Mouse (Mus musculus) forebrain, embryonic 13.5 days (tissue): Measurements from ENCODE around the gene Bcas3. TPM values are rescaled to one million over a fixed set of nuclear protein-coding genes. Genes with fewer than 3 reads are reported as not detected.

Source experiments
- ATAC-seq: fragments of 200-750 bp; cut with Nextera tagmentation; 2 replicates; pipeline ENCODE4 v1.8.0; 2017
- H3K27ac ChIP-seq: fragments of 300-500 bp; sonication (generic); 2 replicates; pipeline ENCODE4 v1.5.1; 2015; ENCODE audit warnings: inconsistent platforms, mild to moderate bottlenecking, moderate library complexity
- H3K27me3 ChIP-seq: fragments of 300-500 bp; sonication (generic); 2 replicates; pipeline ENCODE4 v1.6.1; 2015; ENCODE audit warnings: mild to moderate bottlenecking, inconsistent platforms
- H3K36me3 ChIP-seq: fragments of 300-500 bp; sonication (generic); 2 replicates; pipeline ENCODE4 v1.6.1; 2015; ENCODE audit warnings: mild to moderate bottlenecking, inconsistent platforms; ENCODE audit not compliant: poor library complexity, severe bottlenecking
- H3K4me1 ChIP-seq: fragments of 300-500 bp; sonication (generic); 2 replicates; pipeline ENCODE4 v1.6.1; 2015; ENCODE audit warnings: inconsistent platforms
- H3K4me2 ChIP-seq: fragments of 300-500 bp; sonication (generic); 2 replicates; pipeline ENCODE4 v1.6.1; 2015; ENCODE audit warnings: inconsistent platforms, mild to moderate bottlenecking, moderate library complexity
- H3K4me3 ChIP-seq: fragments of 300-500 bp; sonication (generic); 2 replicates; pipeline ENCODE4 v1.5.1; 2015; ENCODE audit warnings: mild to moderate bottlenecking, inconsistent platforms
- H3K9ac ChIP-seq: fragments of 300-500 bp; sonication (generic); 2 replicates; pipeline ENCODE4 v1.6.1; 2015; ENCODE audit warnings: mild to moderate bottlenecking, inconsistent platforms
- H3K9me3 ChIP-seq: fragments of 300-500 bp; sonication (generic); replicated peaks from 2 replicates; pipeline ENCODE4 v1.6.1; 2016; ENCODE audit warnings: inconsistent platforms
- WGBS: fragments of 180-500 bp; shearing (Covaris S2); methylation state at CpG from one replicate; pipeline ENCODE4 v1.1.7; 2015; 5-methylcytosine and 5-hydroxymethylcytosine counted together
- polyA plus RNA-seq: library from polyadenylated mRNA; unstranded; fragments of >200 nt; fragmentation: Nextera tagmentation; extraction: Ambion mirVana; gene quantifications from 2 replicates; pipeline ENCODE4 v1.2.1, GENCODE M21; 2015

Bcas3 gene
- polyA plus RNA-seq, 1 experiment from 2014 or later: 19.6 TPM

DNA sequence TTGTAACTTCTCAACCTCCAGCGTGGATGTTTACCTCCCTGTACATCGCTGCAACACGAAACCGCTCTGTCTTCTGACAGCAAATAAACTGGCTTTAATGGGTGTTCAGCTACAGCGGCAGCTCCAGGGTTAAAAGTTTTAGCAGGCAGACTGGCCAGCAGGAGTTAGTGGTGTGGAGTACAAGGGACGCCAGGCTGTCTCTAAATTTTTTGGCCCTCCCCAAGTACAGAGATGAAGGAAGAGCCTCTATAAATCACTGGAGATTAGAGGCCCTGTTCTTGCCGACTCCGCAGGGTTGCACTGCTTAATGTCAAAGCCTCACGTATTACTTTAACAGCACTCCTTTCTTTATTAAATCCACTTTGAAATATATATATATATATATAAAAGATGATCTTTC is 384.3 kb downstream of the Bcas3 start:
- Histone ChIP-seq H3K4me1 (peaks cover 36% of the 10 kb centered on the region), H3K4me3 (no peak overlapping the region), H3K36me3 (no peaks in the 10 kb centered on the region), H3K9me3 (no peaks in the 10 kb centered on the region), H3K27ac (no peak overlapping the region), H3K4me2 (no peak overlapping the region), H3K27me3 (peaks cover 88% of the 10 kb centered on the region), H3K9ac (no peak overlapping the region)
- no peak for ATAC-seq
- 43% methylated on average over 9 of the region's 9 CpGs for WGBS

DNA sequence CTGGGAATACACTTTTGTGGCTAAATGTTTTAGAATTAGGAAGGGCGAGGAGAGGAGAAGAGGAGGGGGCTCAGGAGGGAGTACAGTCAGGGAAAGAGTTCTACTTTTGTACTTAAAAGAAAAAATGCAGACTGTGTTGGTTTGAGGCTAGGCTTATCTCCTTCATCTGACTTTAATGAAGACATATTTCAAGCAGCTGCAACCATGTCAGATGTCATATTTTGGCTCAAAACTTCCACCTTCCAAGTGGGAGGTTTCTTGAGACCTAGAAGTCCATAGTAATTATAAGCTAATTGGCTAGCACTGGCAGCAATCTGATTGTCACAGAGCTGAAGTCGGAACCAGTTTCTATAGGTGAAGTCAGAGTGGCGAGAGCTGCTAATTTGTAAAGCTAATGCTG is 384.9 kb downstream of the Bcas3 start:
- H3K9me3 ChIP-seq: no peaks in the 10 kb centered on the region
- peaks cover 89% of the 10 kb centered on the region for H3K27me3 ChIP-seq
- WGBS: 11% methylated on average over 3 of the region's 3 CpGs

DNA sequence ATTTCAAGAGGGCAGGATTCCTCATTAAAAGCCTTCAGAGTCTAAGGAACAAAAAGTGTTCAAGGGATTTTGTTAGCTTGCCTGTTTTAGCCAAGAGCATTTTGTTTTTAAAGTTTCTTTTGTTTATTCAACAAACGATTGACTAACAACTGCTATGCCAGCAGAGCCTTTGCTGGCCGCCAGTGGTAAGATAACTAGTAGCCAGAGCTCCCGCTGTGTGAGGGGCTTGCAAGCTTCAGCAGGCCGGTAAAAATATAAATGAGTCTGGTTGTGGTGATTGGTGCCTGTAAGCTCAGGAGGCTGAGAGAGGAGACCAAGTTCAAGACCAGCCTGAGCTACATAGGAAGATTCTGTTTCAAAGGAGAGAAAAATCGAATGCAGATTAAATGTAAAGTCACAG is 385.6 kb downstream of the Bcas3 start:
- Histone ChIP-seq H3K9ac (no peak overlapping the region), H3K4me1 (peaks cover 36% of the 10 kb centered on the region), H3K9me3 (no peaks in the 10 kb centered on the region), H3K27ac (no peak overlapping the region), H3K36me3 (no peaks in the 10 kb centered on the region), H3K27me3 (peaks cover 87% of the 10 kb centered on the region), H3K4me2 (no peak overlapping the region), H3K4me3 (no peak overlapping the region)
- no peak for ATAC-seq
- WGBS: 14% methylated on average over 5 of the region's 5 CpGs

More for the DNA sequence above, 384.9 kb downstream of the Bcas3 start:
- Histone ChIP-seq H3K4me1 (peaks cover 36% of the 10 kb centered on the region), H3K4me2 (no peak overlapping the region), H3K36me3 (no peaks in the 10 kb centered on the region), H3K4me3 (no peak overlapping the region), H3K27ac (no peak overlapping the region), H3K9ac (no peak overlapping the region)
- ATAC-seq: no peak

DNA sequence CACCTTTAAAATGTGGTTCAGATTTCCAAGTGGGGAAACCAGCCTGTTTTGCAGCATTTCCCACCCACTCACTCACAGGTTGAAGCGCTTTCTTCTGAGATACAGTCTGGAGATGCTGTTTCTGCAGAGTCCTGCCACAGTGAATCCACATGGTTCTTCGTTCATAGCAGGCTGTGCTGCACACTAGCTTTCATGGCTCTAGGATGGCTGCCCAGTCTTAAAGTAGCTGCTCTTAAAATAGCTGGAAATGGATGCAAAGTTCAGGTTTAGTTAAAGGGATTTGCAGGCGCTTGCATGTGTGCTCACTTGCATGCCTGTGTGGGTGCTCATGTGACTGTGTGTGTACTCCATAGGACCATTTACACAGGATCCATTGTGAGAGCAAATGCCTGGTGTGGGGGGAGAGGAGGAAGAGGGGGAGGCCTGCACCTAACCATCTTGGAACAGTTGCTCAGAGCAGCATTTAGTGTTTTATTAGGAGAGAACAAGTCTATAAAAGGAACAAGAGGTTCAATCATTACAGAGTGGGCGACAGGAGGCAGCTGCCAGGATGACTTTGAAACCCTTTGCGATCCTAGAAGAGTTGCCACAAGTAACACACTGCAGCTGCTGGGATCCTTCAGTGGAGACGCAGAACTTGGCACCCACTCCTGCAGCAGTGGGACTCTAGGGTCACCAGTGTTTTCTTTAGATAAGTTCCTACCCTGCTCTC is 386.5 kb downstream of the Bcas3 start:
- no peak overlapping the region; the same call in 1 of the 2 replicates for H3K9ac ChIP-seq
- H3K9me3 ChIP-seq: no peaks in the 10 kb centered on the region
- H3K4me2 ChIP-seq: no peak overlapping the region
- H3K36me3 ChIP-seq: no peaks in the 10 kb centered on the region
- peaks cover 86% of the 10 kb centered on the region for H3K27me3 ChIP-seq
- H3K4me1 ChIP-seq: peaks cover 28% of the 10 kb centered on the region
- H3K27ac ChIP-seq: no peak overlapping the region
- no peak for ATAC-seq
- WGBS: 41% methylated on average over 6 of the region's 6 CpGs
- no peak overlapping the region for H3K4me3 ChIP-seq

DNA sequence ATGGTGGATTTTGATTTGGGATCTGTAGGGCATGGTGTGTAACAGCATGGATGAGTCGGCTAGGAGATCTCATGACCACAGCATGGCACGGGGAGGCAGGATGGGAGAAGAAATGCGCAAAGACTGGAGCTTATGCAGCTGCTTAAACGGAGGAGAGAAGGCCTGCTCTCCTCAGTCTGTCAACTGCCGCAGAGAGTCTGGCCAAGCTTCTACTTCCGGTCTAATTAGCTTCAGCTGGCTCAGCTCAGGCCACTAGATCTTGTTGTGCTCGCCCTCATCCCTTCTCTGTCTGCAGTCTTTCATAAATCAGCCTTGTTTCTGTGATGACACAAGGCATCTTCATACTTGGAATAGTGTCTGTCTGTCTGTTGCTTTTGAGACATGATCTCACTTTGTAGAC is 393.4 kb downstream of the Bcas3 start:
- peaks cover 26% of the 10 kb centered on the region for H3K27me3 ChIP-seq
- ATAC-seq: no peak

DNA sequence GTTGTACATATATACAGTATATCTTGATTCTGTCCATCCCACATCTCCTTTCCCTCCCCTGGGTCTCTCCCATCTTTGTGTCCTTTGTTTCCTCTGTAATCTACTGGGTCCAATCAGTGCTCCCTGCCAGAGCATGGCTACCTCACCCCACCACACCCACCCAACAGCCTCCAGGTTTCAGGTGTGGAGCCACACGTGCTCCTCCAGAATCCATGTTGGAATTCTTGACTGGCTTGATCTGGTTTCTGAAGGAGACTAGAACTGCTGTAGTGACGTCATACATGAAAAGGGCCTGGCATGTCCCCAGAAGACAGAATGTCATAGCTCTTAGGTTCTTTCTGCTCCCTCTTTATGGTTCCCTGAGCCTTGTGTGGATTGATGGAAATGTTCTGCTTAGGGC is 395.9 kb downstream of the Bcas3 start:
- Histone ChIP-seq H3K4me3 (no peak overlapping the region), H3K4me2 (no peak overlapping the region), H3K27me3 (peaks cover 4% of the 10 kb centered on the region; the same call in 1 of the 2 replicates), H3K9me3 (no peaks in the 10 kb centered on the region), H3K4me1 (no peaks in the 10 kb centered on the region), H3K9ac (no peak overlapping the region), H3K27ac (no peak overlapping the region), H3K36me3 (no peaks in the 10 kb centered on the region)
- 84% methylated on average over 2 of the region's 2 CpGs for WGBS
- no peak for ATAC-seq

More for the DNA sequence above, 393.4 kb downstream of the Bcas3 start:
- WGBS: 79% methylated on average over 7 of the region's 7 CpGs
- Histone ChIP-seq H3K9ac (no peak overlapping the region), H3K9me3 (no peaks in the 10 kb centered on the region), H3K4me2 (no peak overlapping the region), H3K36me3 (no peaks in the 10 kb centered on the region), H3K4me3 (no peak overlapping the region), H3K27ac (no peak overlapping the region), H3K4me1 (no peaks in the 10 kb centered on the region)

DNA sequence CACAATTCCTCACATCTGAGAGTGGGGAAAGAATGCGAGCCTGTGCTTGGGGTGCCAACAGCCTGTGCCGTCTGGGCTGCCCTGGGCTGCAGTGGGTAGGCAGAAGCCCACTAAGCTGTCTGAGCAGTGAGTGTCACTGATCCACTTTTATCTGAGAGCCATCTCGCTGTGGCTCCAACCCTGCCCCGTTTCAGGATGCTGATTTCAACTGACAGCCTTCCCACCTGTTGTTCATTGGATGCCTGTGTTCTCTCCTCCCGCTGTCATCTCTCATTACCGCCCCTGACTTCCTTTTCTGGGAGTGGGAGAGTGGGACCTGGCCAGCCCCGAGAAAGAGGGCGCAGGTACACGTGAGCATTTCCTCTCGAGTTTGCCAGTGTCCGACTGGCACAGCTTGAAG is 398.2 kb downstream of the Bcas3 start:
- Histone ChIP-seq H3K4me2 (no peak overlapping the region), H3K27me3 (0 out of 2 replicates have a peak, but pooled peaks cover 3% of the 10 kb centered on the region), H3K36me3 (no peaks in the 10 kb centered on the region), H3K27ac (no peak overlapping the region), H3K4me3 (no peak overlapping the region), H3K4me1 (peaks cover 3% of the 10 kb centered on the region; the same call in 1 of the 2 replicates), H3K9ac (no peak overlapping the region), H3K9me3 (no peaks in the 10 kb centered on the region)
- 70% methylated on average over 11 of the region's 11 CpGs for WGBS
- ATAC-seq: no peak

DNA sequence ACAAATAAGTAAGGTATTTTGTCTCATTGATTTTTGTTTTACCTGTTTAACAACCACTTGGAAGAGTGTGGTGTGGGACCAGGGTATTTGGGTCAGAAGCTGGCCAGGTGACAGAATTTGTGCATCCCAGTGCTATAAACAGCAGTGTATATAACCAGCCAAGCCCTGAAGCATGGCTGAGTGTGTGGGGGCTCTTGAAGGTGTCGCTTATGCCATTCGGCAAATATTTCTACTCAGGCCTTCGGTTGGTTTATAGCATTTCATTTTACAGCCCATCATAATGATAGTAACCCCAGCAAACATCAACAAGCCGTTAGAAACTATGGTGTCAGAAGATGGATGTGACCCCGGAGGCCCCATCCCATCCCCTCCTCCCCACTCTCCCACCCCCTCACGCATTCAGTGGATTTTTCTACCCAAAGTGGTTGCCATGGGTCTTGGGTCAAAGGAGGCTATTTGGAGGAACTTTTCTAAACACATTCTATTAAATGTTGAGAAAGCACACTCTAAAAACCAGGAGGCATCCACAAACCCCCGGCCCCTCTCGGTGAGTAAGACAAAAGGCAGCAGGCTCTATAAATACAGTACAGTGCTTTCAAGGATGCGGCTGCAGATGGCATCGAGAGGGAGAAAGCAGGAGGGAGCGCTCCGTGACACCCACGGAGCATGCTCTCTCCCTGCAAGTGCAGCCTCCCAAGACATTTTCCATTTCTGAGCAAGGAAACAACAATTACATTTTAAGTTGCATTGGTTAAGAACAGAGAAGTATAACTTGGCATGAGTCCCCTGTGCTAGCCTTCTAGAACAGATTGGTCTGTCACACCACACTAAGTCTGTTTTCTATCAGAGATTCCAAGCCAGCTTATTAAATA is 401.9 kb downstream of the Bcas3 start:
- no peak overlapping the region for H3K27ac ChIP-seq
- 0 out of 2 replicates have a peak, but pooled peaks cover 4% of the 10 kb centered on the region for H3K27me3 ChIP-seq
- H3K9me3 ChIP-seq: no peaks in the 10 kb centered on the region
- WGBS: 68% methylated on average over 13 of the region's 13 CpGs
- ATAC-seq: no peak
- H3K4me3 ChIP-seq: no peak overlapping the region
- H3K4me2 ChIP-seq: no peak overlapping the region
- H3K9ac ChIP-seq: no peak overlapping the region
- H3K36me3 ChIP-seq: no peaks in the 10 kb centered on the region
- peaks cover 6% of the 10 kb centered on the region for H3K4me1 ChIP-seq

DNA sequence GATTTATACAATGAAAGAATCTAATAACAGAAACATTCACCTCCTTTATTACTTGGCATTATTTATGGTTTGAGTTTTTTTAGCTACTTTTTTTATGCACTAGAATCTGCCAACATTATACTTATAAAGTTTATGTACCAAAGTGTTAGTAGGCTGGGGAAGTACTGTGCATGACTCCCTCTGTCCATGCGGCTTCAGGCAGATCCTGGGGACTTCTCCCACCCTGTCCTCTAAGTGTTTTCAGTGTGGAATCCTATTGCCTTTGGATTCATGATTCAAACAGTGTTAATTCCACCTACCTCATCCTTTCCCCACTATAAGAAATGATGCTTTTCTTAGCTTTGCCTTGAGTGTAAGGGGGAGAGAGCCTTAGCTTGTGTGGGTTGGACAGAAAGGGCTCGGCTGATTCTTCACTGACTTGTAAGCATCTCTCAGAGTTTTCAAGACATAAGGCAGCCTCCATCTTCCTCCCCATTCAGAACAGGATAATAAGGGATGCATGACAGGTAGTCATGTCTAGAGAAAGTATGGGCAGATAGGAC is 402.6 kb downstream of the Bcas3 start:
- H3K4me1 ChIP-seq: peaks cover 13% of the 10 kb centered on the region
- no peak overlapping the region for H3K4me3 ChIP-seq
- 84% methylated on average over 2 of the region's 2 CpGs for WGBS
- no peak for ATAC-seq
- H3K4me2 ChIP-seq: no peak overlapping the region
- H3K27me3 ChIP-seq: 0 out of 2 replicates have a peak, but pooled peaks cover 4% of the 10 kb centered on the region
- H3K9me3 ChIP-seq: no peaks in the 10 kb centered on the region
- no peaks in the 10 kb centered on the region for H3K36me3 ChIP-seq
- H3K27ac ChIP-seq: no peak overlapping the region
- no peak overlapping the region for H3K9ac ChIP-seq

DNA sequence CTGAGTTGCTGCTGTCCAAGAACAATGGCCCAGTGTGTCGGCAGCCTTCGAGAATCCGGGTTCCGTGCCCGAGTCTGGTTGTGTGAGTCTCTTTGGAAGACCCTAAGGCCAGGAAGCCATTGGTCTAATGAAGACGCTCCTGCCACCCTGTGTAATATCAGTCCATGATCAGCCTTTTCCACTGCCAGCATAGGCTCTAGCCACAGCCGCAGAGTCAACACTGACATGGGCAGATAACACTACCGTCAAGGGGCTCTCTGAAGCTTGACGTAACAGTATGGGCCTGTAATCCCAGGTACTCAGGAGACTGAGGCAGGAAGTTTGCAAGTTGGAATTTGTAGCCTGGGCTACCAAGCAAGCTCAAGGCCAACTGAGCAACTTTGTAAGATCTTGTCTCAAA is 405.9 kb downstream of the Bcas3 start:
- Histone ChIP-seq H3K27me3 (0 out of 2 replicates have a peak, but pooled peaks cover 12% of the 10 kb centered on the region), H3K9ac (no peak overlapping the region), H3K4me3 (no peak overlapping the region), H3K9me3 (no peaks in the 10 kb centered on the region), H3K4me1 (peaks cover 21% of the 10 kb centered on the region), H3K36me3 (no peaks in the 10 kb centered on the region), H3K4me2 (no peak overlapping the region), H3K27ac (no peak overlapping the region)
- WGBS: 87% methylated on average over 9 of the region's 9 CpGs
- no peak for ATAC-seq

DNA sequence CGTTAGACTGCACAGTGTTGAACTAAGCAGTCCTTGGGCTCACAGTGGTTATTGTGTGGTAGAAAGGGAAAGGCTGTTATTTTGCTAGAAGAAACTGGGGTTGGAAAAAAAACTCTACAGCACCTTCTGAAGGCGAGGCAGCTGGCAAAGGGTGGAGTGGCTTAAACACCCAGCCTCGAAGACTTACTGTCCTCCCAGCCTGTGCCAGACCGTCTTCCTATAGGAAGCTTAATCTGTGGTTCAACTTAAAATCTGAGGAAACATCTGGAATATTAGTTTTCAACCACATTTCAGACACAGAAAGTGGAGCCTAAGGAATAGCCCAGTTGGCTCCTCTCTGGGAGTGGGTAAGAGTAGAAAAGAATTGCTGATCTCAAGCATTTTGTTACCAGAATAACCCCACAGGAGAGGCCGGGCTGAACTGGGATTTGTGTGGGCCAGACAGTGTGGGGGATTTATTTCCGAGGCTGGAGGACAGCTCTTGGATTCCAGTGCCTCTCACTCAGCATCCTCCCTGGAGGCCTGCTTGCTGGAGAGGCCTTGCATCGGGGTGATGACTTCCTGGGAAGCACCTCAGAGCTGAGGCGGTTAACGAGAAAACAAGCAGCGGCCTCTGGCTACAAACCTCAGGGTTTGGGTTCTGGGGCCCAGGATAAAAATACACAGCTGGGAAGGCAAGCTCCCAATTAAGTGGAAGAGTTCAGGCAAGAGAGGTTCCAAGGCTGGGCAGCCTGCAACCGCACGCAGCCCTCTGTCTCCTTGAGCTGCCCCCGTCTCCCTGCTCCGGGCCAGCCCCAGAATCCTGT is 406.9 kb downstream of the Bcas3 start:
- Histone ChIP-seq H3K4me3 (no peak overlapping the region), H3K9me3 (no peaks in the 10 kb centered on the region), H3K27me3 (0 out of 2 replicates have a peak, but pooled peaks cover 13% of the 10 kb centered on the region), H3K9ac (no peak overlapping the region), H3K4me2 (no peak overlapping the region), H3K4me1 (peaks cover 20% of the 10 kb centered on the region), H3K27ac (no peak overlapping the region), H3K36me3 (no peaks in the 10 kb centered on the region)
- WGBS: 56% methylated on average over 14 of the region's 14 CpGs
- ATAC-seq: no peak
